Mouse (Mus musculus) stomach, postnatal 0 days (tissue): ENCODE data around the gene Kirrel3. TPM values are rescaled to one million over a fixed set of nuclear protein-coding genes. Genes with fewer than 3 reads are reported as not detected.

Source experiments
- ATAC-seq: fragments of 200-750 bp; cut with Nextera tagmentation; 2 replicates; pipeline ENCODE4 v1.8.0; 2017; ENCODE audit not compliant: low FRiP score, low TSS enrichment
- DNase-seq: peaks from one replicate; pipeline ENCODE4 v3.0.0-alpha.2; 2016; ENCODE audit warnings: low spot score
- H3K27ac ChIP-seq: fragments of 300-500 bp; sonication (generic); replicated peaks from 2 replicates; pipeline ENCODE4 v1.5.1; 2014; ENCODE audit warnings: mild to moderate bottlenecking, control low read depth
- H3K27me3 ChIP-seq: fragments of 300-500 bp; sonication (generic); 2 replicates; pipeline ENCODE4 v1.6.1; 2014; ENCODE audit warnings: low read length; ENCODE audit not compliant: control insufficient read depth, insufficient read depth
- H3K36me3 ChIP-seq: fragments of 300-500 bp; sonication (generic); 2 replicates; pipeline ENCODE4 v1.6.1; 2014; ENCODE audit warnings: low read length, mixed read lengths; ENCODE audit not compliant: control insufficient read depth, insufficient read depth
- H3K4me1 ChIP-seq: fragments of 300-500 bp; sonication (generic); replicated peaks from 2 replicates; pipeline ENCODE4 v1.6.1; 2014; ENCODE audit warnings: antibody characterized with exemption; ENCODE audit not compliant: control insufficient read depth, insufficient read depth
- H3K4me2 ChIP-seq: fragments of 300-500 bp; sonication (generic); replicated peaks from 2 replicates; pipeline ENCODE4 v1.6.1; 2014; ENCODE audit warnings: low read depth, mild to moderate bottlenecking, control low read depth, moderate library complexity
- H3K4me3 ChIP-seq: fragments of 300-500 bp; sonication (generic); 2 replicates; pipeline ENCODE4 v1.5.1; 2014; ENCODE audit warnings: low read depth, low read length, control low read depth
- H3K9ac ChIP-seq: fragments of 300-500 bp; sonication (generic); 2 replicates; pipeline ENCODE4 v1.6.1; 2014; ENCODE audit warnings: mild to moderate bottlenecking, low read length, control low read depth, mixed read lengths
- H3K9me3 ChIP-seq: fragments of 300-500 bp; sonication (generic); 2 replicates; pipeline ENCODE4 v1.6.1; 2016; ENCODE audit warnings: low read length; ENCODE audit not compliant: control insufficient read depth
- CTCF ChIP-seq: IDR thresholded peaks from 2 replicates; pipeline ENCODE4 v1.5.1; 2016; ENCODE audit warnings: antibody characterized with exemption, low read depth, mild to moderate bottlenecking, moderate library complexity
- EP300 ChIP-seq: optimal IDR thresholded peaks from 2 replicates; pipeline ENCODE3; 2016; ENCODE audit warnings: antibody characterized with exemption
- WGBS: fragments of 180-500 bp; shearing (Covaris S2); extraction: QIAGEN DNeasy Blood & Tissue Kit; methylation state at CpG from one replicate; pipeline ENCODE4 v1.1.7; 2014; 5-methylcytosine and 5-hydroxymethylcytosine counted together
- polyA plus RNA-seq: library from polyadenylated mRNA; unstranded; fragments of >200 nt; fragmentation: Nextera tagmentation; extraction: Ambion mirVana; gene quantifications from 2 replicates; pipeline ENCODE4 v1.2.1, GENCODE M21; 2015

Gene Kirrel3
- polyA plus RNA-seq, 1 experiment from 2014 or later, result 1.4 TPM

DNA sequence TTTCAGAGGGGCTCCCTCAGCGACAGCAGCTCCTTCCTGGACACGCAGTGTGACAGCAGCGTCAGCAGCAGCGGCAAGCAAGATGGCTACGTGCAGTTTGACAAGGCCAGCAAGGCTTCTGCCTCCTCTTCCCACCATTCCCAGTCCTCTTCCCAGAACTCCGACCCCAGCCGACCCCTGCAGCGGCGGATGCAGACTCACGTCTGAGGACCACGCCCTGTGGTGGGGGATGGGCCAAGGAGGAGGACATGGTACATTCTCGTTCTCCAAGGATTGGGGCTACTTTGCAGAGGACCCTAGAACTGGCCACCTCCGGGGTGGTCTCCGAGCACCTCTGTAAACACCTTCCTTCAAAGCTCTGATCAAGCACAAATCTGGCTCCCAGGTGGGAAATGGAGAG lies 549.4 kb downstream of the Kirrel3 start:
- Histone ChIP-seq H3K4me2 (no peak overlapping the region), H3K27ac (no peak overlapping the region), H3K27me3 (no peaks in the 10 kb centered on the region), H3K36me3 (no peaks in the 10 kb centered on the region), H3K4me3 (no peak overlapping the region), H3K4me1 (no peaks in the 10 kb centered on the region), H3K9me3 (no peaks in the 10 kb centered on the region), H3K9ac (no peak overlapping the region)
- ATAC-seq (no peak), DNase-seq (no peak)
- 36% methylated on average over 14 of the region's 14 CpGs for WGBS
- TF ChIP-seq EP300, result no peak
- no peak for TF ChIP-seq CTCF

DNA sequence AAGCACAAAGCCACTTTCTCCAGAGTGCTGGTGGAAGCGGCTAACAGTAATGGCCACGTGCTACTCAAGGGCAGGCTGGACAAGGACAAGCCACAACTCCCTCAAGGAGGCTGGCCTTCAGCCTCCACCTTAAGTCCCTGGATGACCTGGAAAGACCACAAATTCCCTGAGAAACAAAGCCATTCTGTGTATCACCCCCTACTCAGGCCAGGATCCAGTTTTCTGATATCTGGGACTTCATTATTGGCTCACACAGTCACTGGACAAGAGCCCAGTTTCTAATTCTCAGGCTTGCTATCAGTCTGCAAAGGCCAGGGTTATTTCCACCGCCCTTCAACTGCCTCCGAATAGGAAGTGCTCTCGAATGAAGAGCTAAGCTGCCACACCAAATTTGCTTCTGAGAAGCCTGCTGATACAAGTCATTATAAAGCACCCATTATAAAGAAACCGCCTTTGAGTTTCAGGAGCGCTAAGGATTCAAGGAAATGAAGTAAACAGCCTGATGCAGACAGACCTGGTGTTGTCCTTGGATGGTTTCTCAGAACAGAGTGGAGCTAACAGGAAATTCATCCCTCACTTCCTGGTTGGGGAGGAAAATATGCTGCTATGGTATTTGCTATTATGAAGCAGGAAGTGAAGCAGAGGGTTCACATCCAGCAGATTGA lies 553.4 kb downstream of the Kirrel3 start:
- no peaks in the 10 kb centered on the region for H3K36me3 ChIP-seq
- H3K4me2 ChIP-seq, result no peak overlapping the region
- no peaks in the 10 kb centered on the region for H3K4me1 ChIP-seq
- ATAC-seq (peak; percentile 75), DNase-seq (no peak)
- WGBS, result 49% methylated on average over 7 of the region's 7 CpGs
- H3K9ac ChIP-seq, result no peak overlapping the region
- TF ChIP-seq EP300 (no peak), CTCF (no peak)
- no peaks in the 10 kb centered on the region for H3K27me3 ChIP-seq
- no peak overlapping the region for H3K4me3 ChIP-seq
- H3K9me3 ChIP-seq, result no peaks in the 10 kb centered on the region
- peak overlapping the region; percentile 73 for H3K27ac ChIP-seq

DNA sequence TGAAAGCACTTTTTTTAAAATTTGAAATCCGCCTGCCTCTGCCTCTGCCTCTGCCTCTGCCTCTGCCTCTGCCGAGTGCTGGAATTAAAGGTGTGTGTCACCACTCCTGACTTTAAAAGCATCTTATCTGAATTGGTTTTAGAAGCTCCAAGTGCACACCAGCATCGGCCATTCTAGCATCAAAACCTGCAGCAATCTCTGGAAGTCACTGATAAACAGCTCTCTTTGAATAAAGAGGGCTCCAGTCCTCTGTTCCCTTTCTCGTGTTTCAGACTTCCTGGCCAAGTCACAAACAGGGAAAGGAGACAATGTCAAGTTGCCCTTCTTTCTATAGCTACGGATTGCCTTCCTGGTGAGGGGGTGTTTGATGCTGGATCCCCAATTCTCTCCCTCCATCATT lies 554.2 kb downstream of the Kirrel3 start:
- Histone ChIP-seq H3K27ac (no peak overlapping the region), H3K36me3 (no peaks in the 10 kb centered on the region), H3K9ac (no peak overlapping the region), H3K4me3 (no peak overlapping the region), H3K4me2 (no peak overlapping the region), H3K27me3 (no peaks in the 10 kb centered on the region), H3K9me3 (no peaks in the 10 kb centered on the region), H3K4me1 (no peaks in the 10 kb centered on the region)
- DNase-seq, result no peak
- TF ChIP-seq EP300 (no peak), CTCF (no peak)
- ATAC-seq, result no peak
- 59% methylated on average over 5 of the region's 5 CpGs for WGBS

DNA sequence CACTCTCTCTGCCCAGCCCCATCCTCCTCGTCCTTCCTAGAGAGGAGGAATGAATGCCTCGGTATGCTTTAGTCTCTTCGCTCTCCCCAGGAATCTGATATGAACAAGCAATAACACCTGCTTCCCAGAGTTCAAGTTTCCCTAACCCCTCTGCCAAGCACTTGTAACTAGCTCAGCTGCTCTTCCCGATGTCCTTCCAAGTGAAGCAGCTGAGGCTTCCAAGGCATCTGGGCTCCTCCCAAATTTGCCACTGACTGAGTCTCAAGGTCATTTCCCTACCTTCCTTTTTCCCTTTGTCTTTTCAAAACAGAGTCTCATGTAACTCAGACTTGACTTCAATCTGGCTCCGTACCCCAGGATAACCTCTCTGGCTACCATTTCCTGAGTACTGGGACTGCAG lies 555.8 kb downstream of the Kirrel3 start:
- Histone ChIP-seq H3K36me3 (no peaks in the 10 kb centered on the region), H3K9me3 (no peaks in the 10 kb centered on the region), H3K27me3 (no peaks in the 10 kb centered on the region), H3K4me3 (no peak overlapping the region), H3K9ac (no peak overlapping the region), H3K4me1 (peaks cover 2% of the 10 kb centered on the region; the same call in 1 of the 2 replicates), H3K4me2 (no peak overlapping the region), H3K27ac (no peak overlapping the region)
- WGBS, result 60% methylated on average over 5 of the region's 5 CpGs
- ATAC-seq (no peak), DNase-seq (no peak)
- TF ChIP-seq EP300 (no peak), CTCF (no peak)

DNA sequence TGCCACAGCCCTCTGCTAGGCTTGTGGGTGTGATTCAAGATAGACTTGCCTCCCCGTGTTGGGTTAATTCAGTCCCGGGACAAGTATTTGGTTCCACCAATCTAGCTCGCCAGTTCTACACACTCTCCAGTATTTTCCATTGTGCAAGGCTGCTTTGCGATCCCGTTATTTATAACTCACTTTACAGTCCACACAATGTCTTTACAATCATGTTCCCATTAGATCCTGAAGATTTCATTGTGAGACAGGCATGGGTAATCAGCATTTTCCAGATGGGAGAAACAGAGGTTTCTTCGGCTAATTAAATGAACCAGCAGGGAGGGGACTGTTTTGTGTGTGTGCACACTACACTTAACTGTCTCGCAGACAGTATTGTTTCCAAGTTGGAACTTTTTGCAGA lies 557.9 kb downstream of the Kirrel3 start:
- no peak for DNase-seq
- no peak for ATAC-seq
- Histone ChIP-seq H3K9me3 (no peaks in the 10 kb centered on the region), H3K9ac (no peak overlapping the region), H3K4me3 (no peak overlapping the region), H3K27me3 (no peaks in the 10 kb centered on the region), H3K27ac (no peak overlapping the region), H3K4me1 (peaks cover 2% of the 10 kb centered on the region; the same call in 1 of the 2 replicates), H3K4me2 (no peak overlapping the region), H3K36me3 (0 out of 2 replicates have a peak, but pooled peaks cover 3% of the 10 kb centered on the region)
- 57% methylated on average over 7 of the region's 7 CpGs for WGBS
- no peak for TF ChIP-seq EP300
- TF ChIP-seq CTCF, result no peak

DNA sequence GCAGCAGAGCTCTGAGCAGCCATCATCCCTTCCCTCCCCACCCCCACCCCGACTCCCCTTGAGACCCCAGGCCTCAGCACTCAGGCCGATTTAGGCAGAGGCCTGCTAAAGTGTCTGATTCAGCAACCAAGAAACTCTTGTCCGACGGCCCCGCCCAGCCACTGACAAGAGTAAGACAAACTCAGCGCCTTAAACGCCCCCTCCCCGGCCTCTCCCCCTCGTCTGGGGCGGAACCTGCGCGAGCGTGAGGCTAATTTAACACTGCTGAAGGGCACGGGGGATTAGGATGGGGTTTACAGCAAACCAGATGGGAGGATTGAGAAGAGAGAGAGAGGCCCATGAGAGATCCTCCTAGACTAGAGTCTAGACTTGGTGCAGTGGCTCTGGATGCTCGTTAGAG lies 558.8 kb downstream of the Kirrel3 start:
- no peak overlapping the region for H3K4me3 ChIP-seq
- H3K4me2 ChIP-seq, result no peak overlapping the region
- H3K27ac ChIP-seq, result peak overlapping the region; percentile 63
- no peak overlapping the region for H3K9ac ChIP-seq
- H3K4me1 ChIP-seq, result peaks cover 2% of the 10 kb centered on the region; the same call in 1 of the 2 replicates
- TF ChIP-seq CTCF (no peak), EP300 (no peak)
- 0 out of 2 replicates have a peak, but pooled peaks cover 3% of the 10 kb centered on the region for H3K36me3 ChIP-seq
- no peaks in the 10 kb centered on the region for H3K27me3 ChIP-seq
- DNase-seq, result peak; percentile 43
- H3K9me3 ChIP-seq, result no peaks in the 10 kb centered on the region
- 24% methylated on average over 15 of the region's 15 CpGs for WGBS
- peak; percentile 53; the same call in 1 of the 2 replicates for ATAC-seq
